Mouse (Mus musculus) neural tube, embryonic 12.5 days (tissue): ENCODE results near the gene Ccdc36. TPM values are rescaled to one million over a fixed set of nuclear protein-coding genes. Genes with fewer than 3 reads are reported as not detected.
A peak's percentile ranks its signal among the peaks of the same experiment; 100 is the strongest.

Experiments used
- ATAC-seq: fragments of 200-750 bp; cut with Nextera tagmentation; 2 replicates; pipeline ENCODE4 v1.8.0; 2017; ENCODE audit warnings: low read depth, mild to moderate bottlenecking, moderate TSS enrichment, moderate library complexity; ENCODE audit not compliant: low FRiP score
- H3K27ac ChIP-seq: fragments of 300-500 bp; sonication (generic); 2 replicates; pipeline ENCODE4 v1.5.1; 2016
- H3K27me3 ChIP-seq: fragments of 300-500 bp; sonication (generic); replicated peaks from 2 replicates; pipeline ENCODE4 v1.6.1; 2016; ENCODE audit warnings: mild to moderate bottlenecking
- H3K36me3 ChIP-seq: fragments of 300-500 bp; sonication (generic); 2 replicates; pipeline ENCODE4 v1.6.1; 2016; ENCODE audit warnings: mild to moderate bottlenecking
- H3K4me1 ChIP-seq: fragments of 300-500 bp; sonication (generic); 2 replicates; pipeline ENCODE4 v1.6.1; 2016
- H3K4me2 ChIP-seq: fragments of 300-500 bp; sonication (generic); replicated peaks from 2 replicates; pipeline ENCODE4 v1.6.1; 2016; ENCODE audit warnings: mild to moderate bottlenecking
- H3K4me3 ChIP-seq: fragments of 300-500 bp; sonication (generic); 2 replicates; pipeline ENCODE4 v1.5.1; 2016
- H3K9ac ChIP-seq: fragments of 300-500 bp; sonication (generic); 2 replicates; pipeline ENCODE4 v1.6.1; 2016; ENCODE audit warnings: mild to moderate bottlenecking
- H3K9me3 ChIP-seq: fragments of 300-500 bp; sonication (generic); 2 replicates; pipeline ENCODE4 v1.6.1; 2016; ENCODE audit warnings: mild to moderate bottlenecking
- WGBS: fragments of 180-500 bp; shearing (Covaris S2); methylation state at CpG from one replicate; pipeline ENCODE4 v1.1.7; 2016; 5-methylcytosine and 5-hydroxymethylcytosine counted together
- polyA plus RNA-seq: library from polyadenylated mRNA; unstranded; fragments of >200 nt; fragmentation: Nextera tagmentation; extraction: Ambion mirVana; gene quantifications from 2 replicates; pipeline ENCODE4 v1.2.1, GENCODE M21; 2016

Ccdc36 gene
- polyA plus RNA-seq, 1 experiment from 2014 or later = 0.84 TPM

DNA sequence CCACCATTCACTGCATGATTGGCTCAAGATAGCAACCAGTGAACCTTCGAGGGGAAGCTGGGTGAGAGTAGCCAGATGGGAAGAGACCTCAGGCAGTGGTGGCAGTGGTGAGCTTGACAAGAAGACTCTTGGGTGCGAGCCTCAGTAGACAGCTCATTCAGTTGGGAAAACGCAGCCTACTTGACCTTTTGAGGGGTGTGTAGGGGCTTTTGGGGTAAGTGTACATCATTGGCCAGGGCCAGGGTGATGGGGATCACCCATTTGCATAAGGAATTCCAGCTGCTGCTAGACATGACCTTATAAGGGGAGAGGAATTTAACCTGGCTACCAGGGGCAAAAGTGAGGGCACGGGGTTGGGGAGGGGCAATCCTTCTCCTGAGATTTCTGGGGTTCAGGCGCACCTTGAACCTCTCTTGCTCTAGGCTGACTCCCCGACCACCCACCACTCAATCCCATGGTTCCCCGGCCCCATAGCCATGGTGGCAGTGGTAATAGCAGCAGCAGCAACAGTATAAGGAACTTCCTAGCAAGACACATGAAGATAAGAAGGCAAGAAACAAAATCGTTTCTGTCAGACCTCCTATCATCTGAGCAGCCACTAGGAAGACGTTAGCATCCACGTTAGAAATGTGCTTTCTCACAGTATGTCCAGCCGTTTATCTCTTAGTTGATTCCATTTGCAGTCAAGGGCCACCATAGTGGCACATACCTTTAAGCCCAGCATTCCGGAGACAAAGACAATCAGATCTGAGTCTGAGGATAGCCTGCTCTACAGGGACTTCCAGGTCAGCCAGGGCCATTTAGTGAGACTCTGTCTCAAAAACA lies 27.7 kb upstream of the Ccdc36 start:
- no peak overlapping the region for H3K9ac ChIP-seq
- ATAC-seq = no peak
- 80% methylated on average over 12 of the region's 12 CpGs for WGBS

DNA sequence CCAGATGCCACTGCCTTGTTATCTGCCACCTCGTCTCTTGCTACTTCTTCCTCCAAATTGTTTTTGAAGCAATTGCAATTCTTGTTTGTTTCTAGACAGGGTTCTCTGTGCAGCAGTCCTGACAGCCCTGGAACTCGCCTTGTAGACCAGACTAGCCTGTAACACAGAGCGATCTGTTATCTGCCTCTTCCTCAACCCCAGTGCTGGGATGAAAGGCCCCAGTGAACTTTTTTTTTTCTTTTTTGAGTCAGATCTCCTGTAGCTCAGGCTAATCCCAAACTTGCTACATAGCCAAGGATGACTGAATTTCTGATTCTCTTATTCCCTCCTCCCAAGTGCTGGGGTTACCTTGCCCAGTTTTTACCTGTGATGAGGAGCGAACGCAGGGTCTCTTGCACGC lies 26.1 kb upstream of the Ccdc36 start:
- H3K36me3 ChIP-seq = no peaks in the 10 kb centered on the region
- H3K27me3 ChIP-seq = no peaks in the 10 kb centered on the region
- peaks cover 28% of the 10 kb centered on the region for H3K4me1 ChIP-seq
- WGBS = 85% methylated on average over 6 of the region's 6 CpGs
- no peaks in the 10 kb centered on the region for H3K9me3 ChIP-seq
- ATAC-seq = no peak
- no peak overlapping the region for H3K9ac ChIP-seq
- H3K27ac ChIP-seq = no peak overlapping the region
- H3K4me3 ChIP-seq = no peak overlapping the region
- no peak overlapping the region for H3K4me2 ChIP-seq

More for the DNA sequence above, 27.7 kb upstream of the Ccdc36 start:
- Histone ChIP-seq H3K9me3 (no peaks in the 10 kb centered on the region), H3K27me3 (no peaks in the 10 kb centered on the region), H3K27ac (no peak overlapping the region), H3K4me3 (no peak overlapping the region), H3K4me1 (peaks cover 16% of the 10 kb centered on the region), H3K4me2 (no peak overlapping the region), H3K36me3 (no peaks in the 10 kb centered on the region)

DNA sequence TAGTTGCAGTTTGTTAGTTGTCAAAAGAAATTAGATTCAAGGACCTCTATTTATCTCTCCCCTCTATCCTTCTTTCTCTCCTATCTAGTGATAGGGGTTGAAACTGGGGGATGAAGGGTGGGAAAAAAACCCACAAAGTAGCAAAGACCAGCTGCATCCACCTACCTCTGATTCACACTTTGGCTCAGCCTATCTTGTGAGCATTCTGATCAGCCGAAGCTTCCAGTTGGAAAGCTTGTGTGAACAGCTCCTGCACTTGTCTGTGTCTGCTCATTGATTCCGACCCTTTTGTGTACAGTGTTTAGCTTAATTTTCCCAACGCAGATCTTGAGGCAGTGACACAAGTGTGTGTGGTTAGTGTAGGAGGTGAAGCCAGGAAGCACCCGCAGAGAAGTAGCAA lies 25.2 kb upstream of the Ccdc36 start:
- H3K9me3 ChIP-seq = no peaks in the 10 kb centered on the region
- no peak for ATAC-seq
- H3K9ac ChIP-seq = no peak overlapping the region
- H3K4me3 ChIP-seq = no peak overlapping the region
- H3K36me3 ChIP-seq = 0 out of 2 replicates have a peak, but pooled peaks cover 2% of the 10 kb centered on the region
- H3K4me2 ChIP-seq = no peak overlapping the region
- no peak overlapping the region for H3K27ac ChIP-seq
- 86% methylated on average over 4 of the region's 4 CpGs for WGBS
- H3K27me3 ChIP-seq = no peaks in the 10 kb centered on the region
- peaks cover 37% of the 10 kb centered on the region for H3K4me1 ChIP-seq

DNA sequence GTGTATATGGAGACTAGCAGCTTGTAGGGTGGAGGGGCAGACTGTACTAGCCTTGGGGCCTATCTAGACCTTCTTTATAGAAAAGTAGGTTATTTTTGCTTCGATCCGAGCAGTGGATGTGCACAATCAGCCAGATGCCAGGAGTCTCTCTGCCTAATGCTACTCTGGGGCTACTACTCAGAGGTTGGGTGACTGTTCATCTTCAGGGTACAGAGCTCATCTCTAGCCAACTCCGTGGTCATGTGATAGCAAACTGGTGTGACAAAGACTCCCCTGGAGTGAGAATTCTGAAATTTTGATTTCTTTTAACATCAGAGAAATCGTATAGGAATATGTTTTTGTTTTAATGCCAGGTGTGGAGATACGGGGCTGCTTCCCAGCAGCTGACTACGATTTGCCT lies 24.6 kb upstream of the Ccdc36 start:
- ATAC-seq = no peak
- H3K4me2 ChIP-seq = peak overlapping the region; percentile 74
- H3K36me3 ChIP-seq = peaks cover 8% of the 10 kb centered on the region; the same call in 1 of the 2 replicates
- no peak overlapping the region for H3K27ac ChIP-seq
- H3K9ac ChIP-seq = peak overlapping the region; percentile 60
- no peaks in the 10 kb centered on the region for H3K27me3 ChIP-seq
- H3K4me1 ChIP-seq = peaks cover 42% of the 10 kb centered on the region
- peak overlapping the region; percentile 49 for H3K4me3 ChIP-seq
- 58% methylated on average over 6 of the region's 6 CpGs for WGBS
- no peaks in the 10 kb centered on the region for H3K9me3 ChIP-seq

DNA sequence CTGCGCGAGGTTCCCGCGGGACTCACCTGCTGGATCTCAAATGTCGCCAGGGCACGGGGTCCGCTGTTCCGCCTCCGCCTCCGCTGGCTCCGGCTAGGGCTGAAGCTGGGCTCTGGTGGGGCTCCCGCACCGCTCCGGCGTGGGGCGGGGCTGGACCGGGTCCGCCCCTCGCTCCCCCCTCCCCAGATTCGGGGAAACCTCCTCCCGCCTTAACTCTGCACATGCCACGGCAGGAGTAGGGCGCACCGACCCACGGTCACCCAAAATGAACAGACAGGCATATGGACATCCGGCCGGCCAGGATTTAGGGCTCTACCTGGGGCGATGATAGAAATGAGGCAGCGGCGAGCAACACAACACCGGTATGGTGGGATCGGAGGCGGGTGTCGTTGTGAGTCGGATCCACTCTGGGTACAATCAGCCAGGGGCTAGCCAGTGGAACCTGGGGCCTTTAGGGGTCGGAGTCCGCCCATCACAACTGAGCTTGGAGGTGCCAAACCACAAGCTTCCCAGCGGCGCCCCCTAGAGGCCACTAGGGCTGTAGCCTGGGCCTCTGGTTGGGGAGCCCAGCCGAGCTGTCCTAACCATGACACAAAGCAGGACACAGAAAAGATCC lies 24.1 kb upstream of the Ccdc36 start:
- under 1% methylated on average over 40 of the region's 40 CpGs for WGBS
- H3K4me1 ChIP-seq = peaks cover 42% of the 10 kb centered on the region

DNA sequence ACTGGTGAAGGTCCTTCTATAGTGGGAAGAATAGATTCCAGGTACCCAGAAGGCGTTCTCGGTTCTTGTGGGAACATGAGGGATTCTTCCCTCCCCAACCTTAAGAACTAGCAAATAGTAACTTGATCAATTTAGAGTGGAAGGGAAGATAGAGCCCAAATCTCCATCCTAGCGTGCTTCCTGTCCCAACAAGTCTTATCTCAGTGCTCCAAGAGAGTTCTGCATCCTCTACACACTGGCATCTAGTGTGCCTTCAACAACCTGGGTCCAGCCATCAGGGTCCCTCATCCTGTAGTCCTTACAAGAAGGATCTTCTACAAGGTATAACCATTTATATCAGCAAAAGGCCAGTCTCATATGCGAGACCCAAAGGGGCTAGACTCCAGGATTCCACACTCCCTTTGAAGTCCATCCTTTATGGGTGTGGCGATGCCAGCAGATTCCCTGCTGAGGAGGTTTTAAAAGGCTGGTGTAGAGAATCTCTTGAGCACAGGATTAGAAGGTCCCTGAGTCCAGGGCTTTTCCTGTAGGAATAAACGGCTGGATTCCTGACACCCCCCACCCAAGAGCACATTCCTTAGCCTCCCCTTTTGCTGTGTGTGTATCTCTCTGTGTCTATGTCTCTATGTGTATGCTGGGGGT lies 23.4 kb upstream of the Ccdc36 start:
- Histone ChIP-seq H3K4me1 (peaks cover 42% of the 10 kb centered on the region), H3K27ac (0 out of 2 replicates have a peak overlapping the region, but pooled peaks have one; percentile 4)

More for the DNA sequence above, 24.1 kb upstream of the Ccdc36 start:
- H3K9ac ChIP-seq = peak overlapping the region; percentile 60
- H3K36me3 ChIP-seq = peaks cover 13% of the 10 kb centered on the region; the same call in 1 of the 2 replicates
- H3K4me2 ChIP-seq = peak overlapping the region; percentile 74
- H3K4me3 ChIP-seq = peak overlapping the region; percentile 49
- no peaks in the 10 kb centered on the region for H3K27me3 ChIP-seq
- no peaks in the 10 kb centered on the region for H3K9me3 ChIP-seq
- peak overlapping the region; percentile 4; the same call in 1 of the 2 replicates for H3K27ac ChIP-seq
- peak; percentile 73 for ATAC-seq

DNA sequence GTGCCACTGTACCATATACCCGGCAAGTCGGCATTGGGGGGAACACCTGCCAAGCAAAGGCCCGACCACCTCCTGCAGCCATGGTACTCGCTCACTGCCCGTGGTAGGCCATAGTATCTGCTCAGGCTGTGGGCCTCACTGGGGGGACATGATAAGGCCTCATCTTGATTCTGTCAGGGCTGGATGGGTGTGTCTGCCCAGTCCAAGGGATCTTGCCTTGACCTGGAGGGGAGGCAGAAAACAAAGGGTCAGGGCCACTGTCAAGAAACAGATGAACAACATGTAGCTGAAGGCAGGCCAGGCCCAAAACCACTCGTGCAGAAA lies 22.8 kb upstream of the Ccdc36 start:
- H3K4me2 ChIP-seq = peak overlapping the region; percentile 74
- H3K9ac ChIP-seq = peak overlapping the region; percentile 40
- peaks cover 13% of the 10 kb centered on the region; the same call in 1 of the 2 replicates for H3K36me3 ChIP-seq
- WGBS = 84% methylated on average over 6 of the region's 6 CpGs
- peak overlapping the region; percentile 19; the same call in 1 of the 2 replicates for H3K4me3 ChIP-seq
- peaks cover 42% of the 10 kb centered on the region for H3K4me1 ChIP-seq
- no peaks in the 10 kb centered on the region for H3K9me3 ChIP-seq
- 0 out of 2 replicates have a peak overlapping the region, but pooled peaks have one; percentile 74 for H3K27ac ChIP-seq
- ATAC-seq = no peak
- no peaks in the 10 kb centered on the region for H3K27me3 ChIP-seq

More for the DNA sequence above, 23.4 kb upstream of the Ccdc36 start:
- peak overlapping the region; percentile 60 for H3K9ac ChIP-seq
- ATAC-seq = no peak
- WGBS = 57% methylated on average over 6 of the region's 6 CpGs
- peak overlapping the region; percentile 49 for H3K4me3 ChIP-seq
- H3K4me2 ChIP-seq = peak overlapping the region; percentile 74
- no peaks in the 10 kb centered on the region for H3K9me3 ChIP-seq
- peaks cover 13% of the 10 kb centered on the region; the same call in 1 of the 2 replicates for H3K36me3 ChIP-seq
- H3K27me3 ChIP-seq = no peaks in the 10 kb centered on the region

DNA sequence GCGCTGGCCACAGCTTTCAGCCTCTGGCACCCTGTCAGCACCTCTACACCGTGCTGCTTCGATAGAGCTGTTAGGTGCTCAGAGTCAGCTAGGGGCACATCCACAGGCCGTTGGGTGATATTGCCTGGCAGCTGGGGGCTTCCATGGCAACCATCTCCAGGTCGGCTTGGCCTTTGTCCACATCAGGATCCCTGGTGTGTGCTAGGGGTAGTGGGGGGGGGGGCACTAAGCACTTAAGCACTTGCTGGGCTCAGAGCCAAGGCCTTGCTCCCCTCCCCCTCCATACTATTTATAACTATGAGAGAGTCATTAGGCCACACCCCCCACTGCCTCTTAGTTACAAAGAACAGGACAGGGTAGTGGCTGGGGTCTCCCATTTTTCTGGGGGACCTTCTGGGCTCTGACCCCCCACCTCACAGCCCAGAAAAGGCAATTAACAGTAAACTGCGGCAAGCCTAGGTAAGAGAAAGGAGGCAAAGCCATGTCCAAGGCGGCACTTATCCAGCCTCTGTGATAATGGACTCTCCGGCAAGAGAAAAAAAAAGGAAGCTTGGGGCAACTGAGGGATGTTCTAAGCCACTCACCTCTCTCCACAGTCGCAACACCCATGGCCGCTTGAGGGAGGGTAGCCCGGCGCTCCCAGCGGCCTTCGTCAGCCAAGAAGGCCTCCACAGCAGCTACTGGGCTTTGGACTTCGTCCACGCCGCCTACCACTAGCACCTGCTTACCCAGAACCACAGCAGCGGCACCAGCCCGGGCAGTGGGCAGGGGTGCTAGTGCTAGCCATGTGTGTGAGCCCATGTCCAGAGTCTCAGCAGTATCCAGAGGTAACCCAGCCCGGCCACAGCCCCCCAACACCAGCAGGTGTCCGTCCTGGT lies 22.2 kb upstream of the Ccdc36 start:
- Histone ChIP-seq H3K4me2 (peak overlapping the region; percentile 74), H3K4me1 (peaks cover 42% of the 10 kb centered on the region), H3K27me3 (no peaks in the 10 kb centered on the region), H3K9me3 (no peaks in the 10 kb centered on the region), H3K4me3 (peak overlapping the region; percentile 19), H3K27ac (peak overlapping the region; percentile 74), H3K9ac (peak overlapping the region; percentile 40), H3K36me3 (peaks cover 13% of the 10 kb centered on the region; the same call in 1 of the 2 replicates)
- peak; percentile 68 for ATAC-seq
- 58% methylated on average over 21 of the region's 21 CpGs for WGBS

DNA sequence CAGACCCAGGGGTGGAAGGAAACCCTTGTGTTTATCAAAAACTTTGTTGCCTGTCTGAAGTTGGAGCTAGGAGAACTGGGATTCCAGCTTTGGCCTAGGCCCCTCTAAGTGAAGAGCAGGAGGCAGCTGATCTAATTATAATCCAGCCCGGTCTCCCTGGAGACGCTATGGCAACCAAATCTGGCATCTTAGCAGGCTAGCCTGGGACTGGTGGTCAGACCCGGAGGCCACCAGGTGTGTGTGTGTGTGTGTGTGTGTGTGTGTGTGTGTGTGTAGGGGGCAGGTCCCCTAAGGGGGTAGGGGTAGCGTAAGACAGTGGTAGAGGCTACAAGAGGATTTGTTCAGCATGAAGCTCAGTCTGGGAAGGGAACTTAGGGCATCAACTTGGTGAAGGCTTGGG lies 21.6 kb upstream of the Ccdc36 start:
- ATAC-seq = peak; percentile 60
- no peaks in the 10 kb centered on the region for H3K9me3 ChIP-seq
- peaks cover 42% of the 10 kb centered on the region for H3K4me1 ChIP-seq
- H3K4me2 ChIP-seq = peak overlapping the region; percentile 74
- H3K36me3 ChIP-seq = peaks cover 13% of the 10 kb centered on the region; the same call in 1 of the 2 replicates
- 35% methylated on average over 4 of the region's 4 CpGs for WGBS
- H3K27me3 ChIP-seq = no peaks in the 10 kb centered on the region
- H3K9ac ChIP-seq = peak overlapping the region; percentile 38; the same call in 1 of the 2 replicates
- H3K4me3 ChIP-seq = peak overlapping the region; percentile 7; the same call in 1 of the 2 replicates
- H3K27ac ChIP-seq = peak overlapping the region; percentile 74

DNA sequence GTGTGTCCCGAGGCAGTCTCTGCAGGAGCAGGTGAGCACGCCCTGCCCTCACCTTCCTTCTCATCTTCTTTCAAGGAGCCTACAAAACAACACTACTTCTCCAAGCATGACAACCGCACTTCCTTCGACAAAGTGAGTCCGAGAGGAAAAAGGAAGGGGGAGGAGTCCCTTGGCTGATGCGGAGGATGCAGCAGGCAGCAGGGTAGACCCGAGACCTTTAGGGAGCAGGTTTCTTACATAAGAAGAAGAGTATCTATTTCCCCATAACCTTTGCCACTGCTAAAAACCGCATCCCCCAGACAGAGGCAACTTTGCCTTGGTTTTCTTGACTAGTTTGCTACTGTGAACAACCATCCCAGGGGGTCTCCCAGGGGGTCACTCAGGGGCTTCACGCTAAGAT lies 16.8 kb upstream of the Ccdc36 start:
- 74% methylated on average over 9 of the region's 9 CpGs for WGBS
- Histone ChIP-seq H3K27ac (no peak overlapping the region), H3K4me2 (no peak overlapping the region), H3K9ac (no peak overlapping the region), H3K9me3 (no peaks in the 10 kb centered on the region), H3K4me1 (peaks cover 21% of the 10 kb centered on the region), H3K36me3 (peaks cover 13% of the 10 kb centered on the region; the same call in 1 of the 2 replicates), H3K27me3 (no peaks in the 10 kb centered on the region), H3K4me3 (no peak overlapping the region)
- ATAC-seq = no peak

DNA sequence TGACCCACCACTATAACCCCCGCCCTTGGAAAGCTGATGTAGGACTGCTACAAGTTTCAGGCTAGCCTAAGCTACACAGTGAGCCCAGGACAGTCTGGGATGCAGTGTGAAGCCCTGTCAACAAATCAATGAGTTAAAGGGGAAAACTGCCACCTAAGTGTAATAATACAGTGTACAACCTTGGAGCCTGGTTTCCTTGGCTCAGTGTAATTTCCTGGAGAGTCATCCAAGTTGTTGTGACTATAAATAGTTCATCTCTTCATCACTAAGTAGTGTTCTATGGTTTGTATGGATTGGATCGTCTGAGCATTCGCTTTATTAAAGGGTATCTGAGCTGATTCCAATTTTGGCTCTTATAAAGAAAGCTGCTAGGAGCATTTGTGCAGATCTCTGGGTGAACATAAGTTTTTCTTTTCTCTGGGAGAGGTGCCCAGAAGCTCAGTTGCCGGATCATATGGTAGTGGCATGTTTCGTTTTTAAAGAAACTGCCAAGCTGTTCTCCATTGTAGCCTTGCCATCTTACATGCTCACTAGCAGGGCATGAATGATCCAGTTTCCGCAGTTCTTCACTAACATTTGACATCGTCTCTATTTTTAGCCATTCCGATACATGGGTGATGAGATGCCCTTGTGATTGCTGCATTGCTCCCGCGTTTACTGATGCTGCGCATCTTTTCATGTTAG lies 13.1 kb upstream of the Ccdc36 start:
- Histone ChIP-seq H3K27ac (no peak overlapping the region), H3K36me3 (no peaks in the 10 kb centered on the region), H3K4me1 (no peaks in the 10 kb centered on the region), H3K27me3 (no peaks in the 10 kb centered on the region), H3K4me3 (no peak overlapping the region), H3K9me3 (no peaks in the 10 kb centered on the region), H3K4me2 (no peak overlapping the region), H3K9ac (no peak overlapping the region)
- no peak for ATAC-seq
- WGBS = 92% methylated on average over 11 of the region's 11 CpGs
